Mouse (Mus musculus): ENCODE data around the gene Hist1h2ba. TPM values are rescaled to one million over a fixed set of nuclear protein-coding genes. Genes with fewer than 3 reads are reported as not detected.

Gene Hist1h2ba
- total RNA-seq, 1 experiment from 2014 or later = not detected

DNA sequence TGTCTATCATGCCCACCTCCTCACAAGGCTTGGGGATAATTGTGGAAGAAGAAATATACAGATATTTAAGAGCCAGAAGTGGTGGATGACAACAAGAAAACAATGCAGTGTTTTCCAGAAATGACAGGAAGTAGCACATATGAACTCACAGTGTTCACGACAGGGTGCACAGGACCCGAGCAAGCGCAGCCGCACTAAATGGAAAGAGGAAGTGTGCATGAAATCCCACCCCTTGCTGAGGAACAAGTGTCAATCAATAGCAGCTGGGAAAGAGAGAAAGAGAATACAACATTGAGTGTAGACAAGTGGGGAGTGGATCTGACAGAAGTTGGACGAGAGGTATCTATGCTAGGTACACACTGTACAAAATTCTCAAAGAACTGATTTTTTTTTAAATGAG, 22.6 kb downstream of the Hist1h2ba start:
- peak; percentile 59 for ATAC-seq (replicated peaks; ENCODE audit: low read depth, poor library complexity, severe bottlenecking)

DNA sequence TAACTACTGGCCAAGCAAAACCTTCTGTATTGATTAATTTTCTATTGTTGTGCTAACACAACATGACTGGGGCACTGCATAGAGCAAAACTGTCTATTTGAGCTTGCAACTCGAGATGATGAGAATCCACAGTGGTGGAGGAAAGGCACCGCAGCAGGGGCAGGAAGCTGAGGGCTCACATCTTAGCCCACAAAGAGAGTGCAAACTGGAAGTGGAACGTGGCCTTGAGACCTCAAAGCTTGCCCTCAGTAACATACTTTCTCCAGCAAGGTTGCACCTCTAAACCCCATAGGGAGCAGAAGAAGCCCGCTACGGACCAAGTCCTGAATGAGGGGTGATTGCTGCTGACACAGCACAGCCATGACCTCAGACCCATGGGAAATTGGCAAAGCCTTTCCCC, 23.8 kb downstream of the Hist1h2ba start:
- ATAC-seq (replicated peaks; ENCODE audit: low read depth, poor library complexity, severe bottlenecking) = peak; percentile 20; the same call in 1 of the 2 replicates

DNA sequence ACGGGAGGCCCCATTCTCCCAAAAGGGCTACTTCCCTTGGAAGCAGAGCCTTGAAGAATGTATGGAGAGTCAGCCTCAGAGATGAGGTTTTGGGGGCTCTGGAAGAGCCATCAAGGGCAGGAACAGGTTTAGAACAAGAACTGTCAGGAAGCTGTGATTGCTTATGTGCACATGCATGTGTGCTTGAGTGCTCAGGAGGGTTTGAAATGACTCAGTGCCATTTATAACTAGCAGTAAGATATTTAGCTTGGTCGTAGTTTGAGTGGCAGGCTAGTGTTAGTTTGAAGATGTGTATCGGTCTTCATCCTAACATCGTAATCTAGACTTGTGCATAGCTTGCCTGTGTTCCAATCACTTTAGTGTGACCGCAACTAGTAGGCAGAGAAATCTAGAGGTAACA, 27.1 kb downstream of the Hist1h2ba start:
- no peak for ATAC-seq (replicated peaks; ENCODE audit: low read depth, poor library complexity, severe bottlenecking)

DNA sequence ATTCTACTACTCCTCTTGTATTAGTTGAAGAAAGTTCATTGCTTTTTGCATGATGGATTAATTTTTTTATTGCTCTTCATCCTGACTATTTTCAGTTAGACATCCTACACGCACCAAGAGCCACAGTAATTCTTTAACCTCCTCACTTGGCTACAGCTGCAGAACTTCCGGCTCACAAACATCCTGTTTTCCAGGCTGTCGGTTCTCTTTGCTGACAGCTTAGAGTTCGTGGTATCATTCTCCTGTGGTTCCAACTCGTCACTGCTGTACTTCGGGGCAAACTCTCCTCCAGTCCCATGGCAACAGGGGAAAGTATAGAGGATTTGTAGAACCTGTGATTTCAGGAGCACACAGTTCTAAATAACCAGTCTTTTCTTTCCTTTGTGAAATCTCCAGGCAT, 35.7 kb downstream of the Hist1h2ba start:
- peak; percentile 77 for ATAC-seq (replicated peaks; ENCODE audit: low read depth, poor library complexity, severe bottlenecking)

DNA sequence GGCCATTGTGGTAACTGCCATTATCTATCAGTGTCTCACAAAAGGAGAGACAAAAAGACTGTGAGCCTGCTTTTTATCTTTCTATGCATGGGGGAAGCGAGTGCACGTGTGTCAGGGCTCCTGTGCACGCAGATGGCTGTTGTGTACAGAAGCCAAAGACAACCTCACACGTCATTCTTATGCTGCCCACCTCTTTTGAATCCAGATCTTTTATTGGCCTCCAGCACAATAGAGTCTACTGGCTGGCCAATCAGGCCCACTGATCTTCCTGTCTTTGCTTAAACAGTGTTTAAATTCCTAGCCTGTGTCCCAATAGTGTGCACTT, 40.7 kb downstream of the Hist1h2ba start:
- ATAC-seq (replicated peaks; ENCODE audit: low read depth, poor library complexity, severe bottlenecking) = no peak; the same call in 1 of the 2 replicates

DNA sequence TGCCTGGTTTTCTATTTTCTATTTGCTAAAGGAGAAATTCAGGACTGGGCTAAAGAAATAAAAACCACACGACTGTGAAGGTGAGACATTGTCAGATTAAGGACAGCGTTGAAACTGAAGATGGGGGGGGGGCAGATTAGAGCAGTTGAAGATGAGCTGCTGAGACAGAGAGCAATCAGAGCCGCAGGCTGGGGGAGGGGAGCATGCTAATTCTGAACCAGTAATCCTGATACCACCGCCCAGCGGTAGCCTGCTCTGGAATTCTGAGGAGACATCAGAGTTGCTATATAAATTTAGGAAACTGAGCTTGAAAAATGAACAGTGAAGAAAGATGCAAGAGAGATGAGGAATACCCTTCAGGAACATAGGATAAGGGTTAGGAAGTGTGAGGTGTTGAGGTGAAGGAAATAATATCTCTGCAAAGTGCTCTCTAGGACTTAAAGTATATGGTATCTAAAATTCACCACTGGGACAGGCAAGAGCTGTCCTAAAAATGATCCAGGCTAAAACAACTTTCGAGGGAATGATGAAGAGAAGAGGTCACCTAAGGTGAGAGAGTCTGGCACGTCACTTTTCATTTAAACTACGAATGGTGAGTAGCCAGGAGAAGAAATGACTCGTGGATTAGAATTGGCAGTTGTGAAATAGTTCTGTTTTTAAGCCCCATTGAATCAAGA, 41.2 kb downstream of the Hist1h2ba start:
- ATAC-seq (replicated peaks; ENCODE audit: low read depth, poor library complexity, severe bottlenecking) = no peak

DNA sequence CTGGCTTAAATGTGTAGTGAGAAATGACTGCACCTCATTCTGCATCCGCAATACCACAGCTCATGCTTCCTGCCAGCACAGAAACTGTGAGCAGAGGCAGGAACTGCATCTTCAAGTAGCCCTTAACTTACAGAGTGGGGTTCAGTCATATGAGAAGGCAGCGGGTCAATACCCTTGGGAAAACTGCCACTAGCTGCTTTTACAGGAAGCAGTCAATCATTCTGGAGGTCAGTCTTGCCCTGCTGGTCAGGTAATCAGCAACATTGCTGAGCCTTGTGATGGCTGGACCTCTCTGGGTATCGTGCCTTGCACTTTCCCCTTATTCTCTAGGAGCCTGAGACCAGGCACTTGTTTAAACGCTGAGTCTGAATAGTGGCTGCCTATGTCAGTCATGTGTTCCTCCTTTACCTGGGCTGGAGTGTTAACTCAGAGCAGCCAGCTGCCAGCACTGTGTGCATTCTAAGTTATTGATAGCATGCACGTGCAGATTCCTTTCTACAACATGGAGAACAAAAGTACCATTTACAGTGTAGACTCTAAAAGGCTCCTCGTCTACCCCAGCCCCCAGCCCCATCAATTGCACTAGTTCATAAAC, 44.8 kb downstream of the Hist1h2ba start:
- no peak for ATAC-seq (replicated peaks; ENCODE audit: low read depth, poor library complexity, severe bottlenecking)

DNA sequence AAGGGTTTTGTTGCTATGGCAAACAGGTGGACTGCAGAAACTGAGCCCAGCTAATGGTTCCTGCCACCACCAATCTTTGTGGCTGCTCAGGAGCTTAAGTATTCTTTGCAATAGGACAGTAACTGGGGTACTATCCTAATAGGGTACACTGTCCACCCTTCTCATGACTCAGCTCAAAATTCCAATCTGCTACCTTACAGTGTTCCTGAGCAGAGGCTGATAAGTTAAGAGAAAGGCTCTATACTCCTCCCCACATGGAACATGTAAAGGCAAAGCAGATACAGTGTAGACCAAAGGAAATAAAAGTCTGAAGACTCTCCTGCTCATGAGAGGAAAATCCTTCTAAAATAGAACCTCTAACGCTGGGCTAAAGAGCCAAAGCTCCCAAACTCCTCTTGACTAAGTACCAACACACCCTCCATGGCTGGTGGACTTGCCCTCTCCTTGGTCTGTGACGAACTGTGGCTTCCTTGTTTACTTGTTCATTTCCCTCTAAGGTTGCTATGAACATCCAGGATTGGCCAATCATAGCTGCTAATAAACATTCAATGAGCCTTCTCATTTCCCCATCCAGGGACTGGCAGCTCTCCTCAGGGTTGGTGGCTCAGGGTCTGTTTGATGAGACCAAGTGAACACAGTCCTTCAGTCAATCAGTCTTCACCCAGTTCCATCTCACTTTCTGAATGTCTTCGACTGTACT, 46.8 kb downstream of the Hist1h2ba start:
- no peak for ATAC-seq (replicated peaks; ENCODE audit: low read depth, poor library complexity, severe bottlenecking)

DNA sequence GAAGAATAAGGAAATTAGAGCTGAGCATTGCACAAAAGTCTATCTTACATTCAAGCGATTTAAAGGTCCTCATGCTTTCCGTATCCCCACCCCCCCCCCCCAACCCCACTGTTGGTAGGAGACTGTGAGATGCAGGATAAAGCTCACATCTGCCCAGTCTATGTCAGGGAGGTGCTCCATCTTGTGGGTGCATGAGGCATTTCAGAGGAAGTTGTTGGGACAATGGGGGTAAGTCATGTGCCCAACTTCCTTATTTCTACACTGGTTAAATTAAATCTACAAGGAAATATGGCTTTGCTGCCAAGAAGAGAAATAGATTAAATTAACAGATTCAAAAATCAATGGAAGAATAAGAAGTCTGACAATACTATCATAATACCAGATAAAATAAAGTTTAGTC, 48.4 kb downstream of the Hist1h2ba start:
- ATAC-seq (replicated peaks; ENCODE audit: low read depth, poor library complexity, severe bottlenecking) = peak; percentile 99

Other genes starting within 250 kb of the Hist1h2ba start
- 224 and 276 TPM in 2 replicates for gene Hist1h2bc, start 250.0 kb downstream of the Hist1h2ba start, total RNA-seq (2017)
- 0.55 and 3.1 TPM in 2 replicates for gene Hist1h1t, start 238.3 kb downstream of the Hist1h2ba start, total RNA-seq (2017)
- 434 and 555 TPM in 2 replicates for gene Hist1h4c, start 235.7 kb downstream of the Hist1h2ba start, total RNA-seq (2017)
- gene Hfe, start 223.3 kb downstream of the Hist1h2ba start, total RNA-seq (2017) = 3.6 and 4.3 TPM in 2 replicates
- gene Hist1h1c, start 195.3 kb downstream of the Hist1h2ba start, total RNA-seq (2017) = 753 and 796 TPM in 2 replicates
- gene Hist1h3c, start 188.6 kb downstream of the Hist1h2ba start, total RNA-seq (2017) = 801 and 823 TPM in 2 replicates
- gene Hist1h2bb, start 187.4 kb downstream of the Hist1h2ba start, total RNA-seq (2017) = 2,989 and 3,536 TPM in 2 replicates
- 2,765 and 2,805 TPM in 2 replicates for gene Hist1h2ab, start 183.0 kb downstream of the Hist1h2ba start, total RNA-seq (2017)
- 689 and 718 TPM in 2 replicates for gene Hist1h3b, start 181.9 kb downstream of the Hist1h2ba start, total RNA-seq (2017)
- 676 and 902 TPM in 2 replicates for gene Hist1h4b, start 177.1 kb downstream of the Hist1h2ba start, total RNA-seq (2017)
- 597 and 703 TPM in 2 replicates for gene Hist1h4a, start 172.9 kb downstream of the Hist1h2ba start, total RNA-seq (2017)
- gene Hist1h3a, start 171.8 kb downstream of the Hist1h2ba start, total RNA-seq (2017) = 599 and 655 TPM in 2 replicates
- 2,071 and 2,536 TPM in 2 replicates for gene Hist1h1a, start 170.5 kb downstream of the Hist1h2ba start, total RNA-seq (2017)
- gene Trim38, start 164.2 kb downstream of the Hist1h2ba start, total RNA-seq (2017) = not detected in 2 replicates
- gene Slc17a2, start 127.2 kb downstream of the Hist1h2ba start, total RNA-seq (2017) = not detected in 2 replicates
- not detected in 2 replicates for gene Slc17a3, start 94.7 kb downstream of the Hist1h2ba start, total RNA-seq (2017)
- not detected in 2 replicates for gene Slc17a1, start 66.4 kb downstream of the Hist1h2ba start, total RNA-seq (2017)
- 0.46 TPM in 1 of 2 replicates, not detected in the other for gene Slc17a4, start 19.1 kb downstream of the Hist1h2ba start, total RNA-seq (2017)
- gene Hist1h2aa, start 306 bp upstream of the Hist1h2ba start, total RNA-seq (2017) = not detected in 2 replicates
- not detected in 2 replicates for gene Scgn, start 57.1 kb upstream of the Hist1h2ba start, total RNA-seq (2017)